20 mouse cellular contexts compared by ENCODE assay signal in genomic region chr16:73957675-73958523, GRCm38 (mm10).
"Had no signal": no experiment of that assay in that cellular context is flagged by ENCODE, and none has a peak within 500 bp of the region (broad histone marks: within the 10 kb centered on the region; RNA-seq: fewer than 3 reads in every experiment).

No protein-coding gene starts in this region.

- H3K4me1 ChIP-seq: intestine, embryonic 15.5 days; limb, embryonic 15.5 days; liver, embryonic 13.5 days; midbrain, embryonic 12.5 days; midbrain, embryonic 15.5 days; neural tube, embryonic 12.5 days; neural tube, embryonic 15.5 days; stomach, embryonic 15.5 days had no signal

- H3K27me3 ChIP-seq: intestine, embryonic 15.5 days; limb, embryonic 12.5 days; limb, embryonic 15.5 days; liver, embryonic 13.5 days; midbrain, embryonic 12.5 days; midbrain, embryonic 15.5 days; neural tube, embryonic 12.5 days; neural tube, embryonic 15.5 days; stomach, embryonic 15.5 days had no signal

- H3K4me3 ChIP-seq: intestine, embryonic 15.5 days; layer of hippocampus, adult 2 months; left cerebral cortex, adult 2 months; limb, embryonic 12.5 days; limb, embryonic 15.5 days; liver, embryonic 13.5 days; midbrain, embryonic 12.5 days; midbrain, embryonic 15.5 days; neural tube, embryonic 12.5 days; neural tube, embryonic 15.5 days; stomach, embryonic 15.5 days had no signal

- DNase-seq: kidney, adult 18-20 months; kidney, postnatal 10 days; layer of hippocampus, postnatal 36 days; liver, embryonic 13.5 days; lung, adult 2 months; lung, postnatal 36 days; right cerebral cortex, adult 18-20 months; right cerebral cortex, postnatal 25 days; spleen, adult 18-20 months; thymus, postnatal 25 days had no signal

- H3K27ac ChIP-seq: intestine, embryonic 15.5 days; layer of hippocampus, adult 2 months; left cerebral cortex, adult 2 months; limb, embryonic 12.5 days; limb, embryonic 15.5 days; liver, embryonic 13.5 days; midbrain, embryonic 12.5 days; midbrain, embryonic 15.5 days; neural tube, embryonic 12.5 days; neural tube, embryonic 15.5 days; stomach, embryonic 15.5 days had no signal

- H3K9me3 ChIP-seq: intestine, embryonic 15.5 days; limb, embryonic 12.5 days; limb, embryonic 15.5 days; liver, embryonic 13.5 days; midbrain, embryonic 12.5 days; midbrain, embryonic 15.5 days; neural tube, embryonic 12.5 days; neural tube, embryonic 15.5 days; stomach, embryonic 15.5 days had no signal

- ATAC-seq: intestine, embryonic 15.5 days; midbrain, embryonic 15.5 days had no signal

- H3K9ac ChIP-seq: intestine, embryonic 15.5 days; limb, embryonic 12.5 days; limb, embryonic 15.5 days; liver, embryonic 13.5 days; midbrain, embryonic 12.5 days; midbrain, embryonic 15.5 days; neural tube, embryonic 12.5 days; neural tube, embryonic 15.5 days; stomach, embryonic 15.5 days had no signal

- H3K36me3 ChIP-seq: intestine, embryonic 15.5 days; limb, embryonic 15.5 days; liver, embryonic 13.5 days; midbrain, embryonic 12.5 days; midbrain, embryonic 15.5 days; neural tube, embryonic 12.5 days; neural tube, embryonic 15.5 days; stomach, embryonic 15.5 days had no signal

- H3K4me2 ChIP-seq: intestine, embryonic 15.5 days; limb, embryonic 12.5 days; limb, embryonic 15.5 days; liver, embryonic 13.5 days; midbrain, embryonic 12.5 days; midbrain, embryonic 15.5 days; neural tube, embryonic 12.5 days; neural tube, embryonic 15.5 days; stomach, embryonic 15.5 days had no signal
